Mouse (Mus musculus) megakaryocyte, embryonic 14.5 days (primary cell): ENCODE measurements around the gene Dnah14. TPM values are rescaled to one million over a fixed set of nuclear protein-coding genes. Genes with fewer than 3 reads are reported as not detected.

Experiments used
- H3K27me3 ChIP-seq: replicated peaks from 2 replicates; pipeline ENCODE3; 2012; ENCODE audit warnings: inconsistent platforms
- H3K36me3 ChIP-seq: replicated peaks from 2 replicates; pipeline ENCODE3; 2012; ENCODE audit warnings: low read length, inconsistent platforms, mixed read lengths
- H3K4me1 ChIP-seq: 2 replicates; pipeline ENCODE4 v1.6.1; 2012; ENCODE audit warnings: inconsistent platforms
- H3K4me3 ChIP-seq: replicated peaks from 2 replicates; pipeline ENCODE3; 2012; ENCODE audit warnings: moderate library complexity, mild to moderate bottlenecking, inconsistent platforms
- H3K9me3 ChIP-seq: 2 replicates; pipeline ENCODE4 v1.6.1; 2012; ENCODE audit warnings: inconsistent platforms
- FLI1 ChIP-seq: IDR thresholded peaks from 2 replicates; pipeline ENCODE4 v1.6.1; 2012; ENCODE audit warnings: low read length, inconsistent platforms, mixed read lengths
- GATA1 ChIP-seq: IDR thresholded peaks from 3 replicates; pipeline ENCODE4 v1.6.1; 2012; ENCODE audit warnings: mixed read lengths, low read length, inconsistent platforms, borderline replicate concordance
- polyA plus RNA-seq: library from polyadenylated mRNA; stranded (reverse); fragments of >175 nt; gene quantifications from 2 replicates; pipeline ENCODE4 v1.2.3, GENCODE M21; 2012; ENCODE audit warnings: low replicate concordance; ENCODE audit not compliant: insufficient read depth

Dnah14 gene
- polyA plus RNA-seq, 1 experiment: not detected

- Histone ChIP-seq H3K4me3 (no peak overlapping the region), H3K27me3 (no peaks in the 10 kb centered on the region), H3K4me1 (peaks cover 29% of the 10 kb centered on the region), H3K36me3 (peaks cover 93% of the 10 kb centered on the region), H3K9me3 (no peaks in the 10 kb centered on the region)
- TF ChIP-seq GATA1 (no peak), FLI1 (no peak)
Observed at GRCm38 (mm10) chr1:181833143-181833542, 256.8 kb downstream of the Dnah14 start.

GRCm38 (mm10) chr1:181838111-181838510 is 261.8 kb downstream of the Dnah14 start:
- H3K36me3 ChIP-seq: peaks cover 54% of the 10 kb centered on the region

GRCm38 (mm10) chr1:181839746-181840366 is 263.5 kb downstream of the Dnah14 start:
- Histone ChIP-seq H3K9me3 (no peaks in the 10 kb centered on the region), H3K27me3 (peaks cover 2% of the 10 kb centered on the region), H3K36me3 (peaks cover 40% of the 10 kb centered on the region), H3K4me1 (peaks cover 67% of the 10 kb centered on the region), H3K4me3 (peak overlapping the region; percentile 77)
- no peak for TF ChIP-seq GATA1
- peak; percentile 11; the same call in 1 of the 2 replicates for TF ChIP-seq FLI1

More at GRCm38 (mm10) chr1:181838111-181838510, 261.8 kb downstream of the Dnah14 start:
- Histone ChIP-seq H3K4me1 (peaks cover 56% of the 10 kb centered on the region), H3K4me3 (no peak overlapping the region), H3K27me3 (no peaks in the 10 kb centered on the region), H3K9me3 (no peaks in the 10 kb centered on the region)
- no peak for TF ChIP-seq FLI1
- TF ChIP-seq GATA1: no peak

- TF ChIP-seq GATA1 (no peak), FLI1 (no peak)
- H3K27me3 ChIP-seq: peaks cover 2% of the 10 kb centered on the region
- no peaks in the 10 kb centered on the region for H3K9me3 ChIP-seq
- peak overlapping the region; percentile 97 for H3K4me3 ChIP-seq
- H3K4me1 ChIP-seq: peaks cover 74% of the 10 kb centered on the region
- H3K36me3 ChIP-seq: peaks cover 25% of the 10 kb centered on the region
Observed at GRCm38 (mm10) chr1:181841396-181841795, 265.0 kb downstream of the Dnah14 start.

GRCm38 (mm10) chr1:181841864-181842672 is 265.7 kb downstream of the Dnah14 start:
- Histone ChIP-seq H3K9me3 (no peaks in the 10 kb centered on the region), H3K4me1 (peaks cover 71% of the 10 kb centered on the region), H3K4me3 (peak overlapping the region; percentile 97), H3K27me3 (peaks cover 2% of the 10 kb centered on the region), H3K36me3 (peaks cover 19% of the 10 kb centered on the region)
- TF ChIP-seq FLI1 (no peak; the same call in 1 of the 2 replicates), GATA1 (no peak)

- peaks cover 2% of the 10 kb centered on the region for H3K27me3 ChIP-seq
- H3K9me3 ChIP-seq: no peaks in the 10 kb centered on the region
- TF ChIP-seq FLI1 (no peak), GATA1 (no peak)
- peak within 1 kb of the TSS; percentile 97 for H3K4me3 ChIP-seq
- H3K36me3 ChIP-seq: peaks cover 14% of the 10 kb centered on the region
- H3K4me1 ChIP-seq: peaks cover 65% of the 10 kb centered on the region
Observed at GRCm38 (mm10) chr1:181842781-181843180, 266.4 kb downstream of the Dnah14 start, which contains the start of gene Lbr. Gene Lbr, minus strand, starts transcription at chr1:181843046.

- Histone ChIP-seq H3K36me3 (no peaks in the 10 kb centered on the region), H3K4me3 (no peak overlapping the region), H3K27me3 (peaks cover 2% of the 10 kb centered on the region), H3K9me3 (no peaks in the 10 kb centered on the region), H3K4me1 (peaks cover 45% of the 10 kb centered on the region)
- TF ChIP-seq FLI1: no peak
- TF ChIP-seq GATA1: no peak
Observed at GRCm38 (mm10) chr1:181844874-181845547, 268.7 kb downstream of the Dnah14 start.

GRCm38 (mm10) chr1:181845767-181846166 is 269.4 kb downstream of the Dnah14 start:
- H3K4me3 ChIP-seq: peak overlapping the region; percentile 75
- H3K27me3 ChIP-seq: peaks cover 2% of the 10 kb centered on the region
- H3K9me3 ChIP-seq: no peaks in the 10 kb centered on the region
- TF ChIP-seq FLI1 (no peak), GATA1 (no peak)
- H3K36me3 ChIP-seq: no peaks in the 10 kb centered on the region
- H3K4me1 ChIP-seq: peaks cover 37% of the 10 kb centered on the region

GRCm38 (mm10) chr1:181847396-181847795 is 271.0 kb downstream of the Dnah14 start:
- H3K4me1 ChIP-seq: peaks cover 35% of the 10 kb centered on the region
- TF ChIP-seq GATA1: no peak
- H3K36me3 ChIP-seq: no peaks in the 10 kb centered on the region
- H3K27me3 ChIP-seq: peaks cover 2% of the 10 kb centered on the region
- no peaks in the 10 kb centered on the region for H3K9me3 ChIP-seq
- H3K4me3 ChIP-seq: no peak overlapping the region

GRCm38 (mm10) chr1:181848210-181848609 is 271.9 kb downstream of the Dnah14 start:
- Histone ChIP-seq H3K36me3 (no peaks in the 10 kb centered on the region), H3K4me1 (peaks cover 37% of the 10 kb centered on the region), H3K4me3 (no peak overlapping the region), H3K9me3 (no peaks in the 10 kb centered on the region), H3K27me3 (peaks cover 2% of the 10 kb centered on the region)
- no peak for TF ChIP-seq FLI1
- no peak for TF ChIP-seq GATA1
